Mouse (Mus musculus) right cerebral cortex, postnatal 4 days (tissue): ENCODE data around the gene Glt1d1.

Experiments used
- DNase-seq: peaks from one replicate; pipeline ENCODE4 v3.0.0-alpha.2; 2022

The Glt1d1 gene

DNA sequence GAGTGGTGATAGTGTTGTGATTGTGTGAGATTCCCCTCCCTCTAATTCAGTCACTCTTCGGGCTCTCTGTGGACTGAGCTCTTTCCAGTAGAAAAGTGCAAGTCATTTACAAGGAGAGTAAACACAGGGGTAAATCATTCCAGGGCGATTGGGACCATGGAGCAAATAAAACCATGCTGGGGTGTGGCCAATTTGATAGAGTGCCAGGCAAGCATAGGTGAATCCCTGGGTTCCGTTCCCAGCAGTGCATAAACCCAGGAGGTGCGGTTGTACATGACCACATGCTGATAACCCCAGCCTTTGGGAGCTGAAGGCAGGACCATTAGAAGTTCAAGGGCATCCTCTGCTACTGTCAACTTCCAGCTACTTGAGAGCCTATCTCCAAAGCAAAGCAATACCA is 1.1 kb downstream of the Glt1d1 start:
- DNase-seq: no peak

DNA sequence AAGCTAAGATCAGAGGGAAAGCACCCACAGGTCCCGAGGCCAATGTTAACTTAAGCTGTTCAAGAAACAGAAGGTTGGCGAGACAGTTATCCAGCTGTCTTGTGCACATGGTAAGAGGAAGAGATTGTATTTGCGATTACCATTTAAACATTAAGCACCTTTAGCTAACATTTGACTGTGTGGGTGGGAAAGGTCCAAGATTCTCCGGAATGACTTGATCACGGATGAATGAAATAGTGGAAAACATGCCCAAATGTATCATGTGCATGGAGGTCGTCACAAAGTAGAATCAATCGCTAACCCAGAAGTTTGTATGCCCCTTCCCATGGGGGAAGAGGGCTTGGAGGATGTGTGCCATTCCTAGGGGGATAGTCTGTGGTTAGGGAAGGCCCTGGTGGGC is 1.6 kb downstream of the Glt1d1 start:
- no peak for DNase-seq

DNA sequence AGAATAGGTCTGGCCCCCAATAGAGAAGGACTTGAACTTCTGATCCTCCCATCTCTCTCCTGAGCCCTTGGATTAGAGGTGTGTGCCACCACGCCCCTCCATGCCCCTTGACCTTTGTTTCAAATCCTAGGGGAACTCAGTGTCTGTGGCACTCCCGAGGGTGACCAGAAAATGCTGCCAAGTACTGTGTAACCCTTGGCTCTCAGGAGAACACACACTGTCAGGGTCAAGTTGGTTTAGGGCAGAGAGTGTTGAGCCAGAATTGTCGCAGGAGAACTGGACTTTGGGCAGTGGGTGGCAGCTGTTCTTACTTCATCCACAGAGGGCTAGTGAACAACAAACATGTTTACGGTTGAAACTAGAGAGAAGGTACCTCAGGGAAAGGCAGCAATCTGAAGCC is 5.6 kb downstream of the Glt1d1 start:
- no peak for DNase-seq

DNA sequence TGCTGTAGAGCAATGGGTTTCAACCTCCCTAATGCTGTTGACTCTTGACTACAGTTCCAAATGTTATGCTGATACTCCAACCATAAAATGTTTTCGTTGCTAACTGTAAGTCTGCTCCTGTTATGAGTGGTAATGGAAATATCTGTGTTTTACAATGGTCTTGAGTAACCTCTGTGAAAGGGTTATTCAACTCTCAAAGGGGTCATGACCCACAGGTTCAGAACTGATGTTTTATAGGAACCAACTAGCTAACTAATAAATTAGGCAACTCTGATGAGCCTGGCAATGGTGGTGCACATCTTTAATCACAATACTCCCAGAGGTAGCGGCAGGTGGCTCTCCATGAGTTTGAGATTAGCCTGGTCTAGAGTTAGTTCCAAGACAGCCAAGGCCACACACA is 6.1 kb downstream of the Glt1d1 start:
- no peak for DNase-seq

DNA sequence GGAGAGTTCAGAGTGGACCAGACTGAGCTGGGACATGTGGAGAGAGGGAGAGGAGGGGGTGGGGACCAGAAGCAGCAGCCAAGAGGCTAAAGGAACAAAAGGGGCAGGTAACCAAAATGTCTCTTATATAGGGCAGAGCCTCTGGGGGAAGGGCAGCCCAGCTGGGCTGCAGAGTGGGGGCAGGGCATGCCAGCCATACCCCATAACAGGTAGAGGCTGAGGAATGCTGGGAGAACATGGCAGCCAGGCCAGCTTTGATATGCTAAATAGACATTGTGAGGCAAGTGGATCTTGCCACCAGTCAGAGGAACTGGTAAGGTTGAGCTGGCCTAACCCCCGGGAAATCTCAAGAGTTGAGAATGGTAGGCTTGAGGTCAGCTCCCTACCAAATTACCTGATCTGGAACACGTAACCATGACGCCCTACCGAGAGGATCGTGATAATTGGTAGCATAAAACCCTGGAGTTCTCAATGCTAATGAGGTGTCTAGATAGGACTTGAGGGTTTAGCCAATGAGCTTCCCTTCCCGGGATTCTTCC is 7.1 kb downstream of the Glt1d1 start:
- no peak for DNase-seq

DNA sequence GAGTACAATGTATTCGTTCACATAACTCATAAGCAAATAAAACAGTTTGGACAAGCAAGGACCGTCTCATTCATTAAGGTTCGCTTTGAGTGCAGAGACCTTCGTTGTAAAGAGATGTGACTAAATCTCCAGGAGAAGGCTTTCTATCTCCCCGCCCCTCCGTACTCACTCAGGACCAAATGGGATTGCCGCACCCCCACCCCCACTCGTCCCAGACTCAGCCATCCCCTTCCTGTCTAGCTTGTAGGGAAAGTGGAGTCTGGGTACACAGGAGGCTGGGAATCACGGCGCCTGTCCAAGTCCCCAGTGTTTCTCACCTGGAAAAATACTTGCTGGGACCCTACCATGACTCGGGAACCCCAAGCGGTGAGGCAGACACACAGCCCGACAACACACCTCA is 7.6 kb downstream of the Glt1d1 start:
- no peak for DNase-seq

DNA sequence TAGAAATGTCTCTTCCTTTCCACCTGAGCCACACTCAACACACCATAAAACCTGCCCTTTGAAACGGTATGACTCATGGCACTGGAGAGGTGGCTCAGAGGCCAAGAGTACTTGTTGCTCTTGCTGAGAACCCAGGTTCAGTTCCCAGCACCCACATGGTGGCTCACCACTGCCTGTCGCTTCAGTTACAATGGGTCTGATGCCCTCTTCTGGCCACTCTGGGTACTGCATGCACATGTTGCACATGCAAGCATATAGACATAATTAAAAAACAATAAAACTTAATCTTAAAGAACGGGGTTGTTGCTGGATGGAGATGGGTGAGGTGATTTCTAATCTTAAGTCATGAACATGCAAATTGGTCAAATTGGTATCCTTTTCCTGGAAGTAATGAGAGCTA is 8.3 kb downstream of the Glt1d1 start:
- peak; percentile 19 for DNase-seq

DNA sequence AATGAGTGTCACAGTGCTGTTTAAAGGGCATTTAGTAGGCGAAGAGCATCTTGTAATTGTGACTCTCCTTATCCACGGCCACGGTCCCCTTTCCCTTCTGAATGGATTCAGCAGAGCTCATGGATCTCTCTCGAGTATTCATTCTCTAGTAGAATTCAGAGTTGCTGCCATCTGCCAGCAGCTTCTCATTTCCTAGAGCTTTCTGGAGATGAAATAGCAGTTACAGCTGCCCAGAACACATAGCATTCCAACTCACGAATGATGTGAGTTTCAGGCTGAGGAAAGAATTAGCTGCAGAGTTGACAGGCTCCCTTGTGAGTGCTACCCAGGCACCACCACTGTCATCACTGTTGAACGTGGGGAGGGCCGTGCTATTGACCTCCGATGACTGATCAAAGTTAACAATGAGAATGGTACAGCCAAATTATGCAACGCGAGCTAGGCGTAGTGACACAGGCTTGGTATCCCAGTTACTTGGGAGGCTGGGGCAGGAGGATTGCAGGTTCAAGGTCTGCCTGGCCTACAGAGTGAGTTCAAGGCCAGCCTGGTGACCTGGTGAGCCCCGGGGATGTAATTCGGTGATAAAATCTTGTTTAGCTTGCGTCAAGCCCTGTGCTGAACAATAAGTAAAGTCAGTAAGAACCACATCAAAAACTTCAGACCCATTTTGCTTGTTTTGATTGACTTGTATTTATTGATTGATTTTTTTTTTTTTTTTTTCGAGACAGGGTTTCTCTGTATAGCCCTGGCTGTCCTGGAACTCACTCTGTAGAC is 9.3 kb downstream of the Glt1d1 start:
- DNase-seq: peak; percentile 3

DNA sequence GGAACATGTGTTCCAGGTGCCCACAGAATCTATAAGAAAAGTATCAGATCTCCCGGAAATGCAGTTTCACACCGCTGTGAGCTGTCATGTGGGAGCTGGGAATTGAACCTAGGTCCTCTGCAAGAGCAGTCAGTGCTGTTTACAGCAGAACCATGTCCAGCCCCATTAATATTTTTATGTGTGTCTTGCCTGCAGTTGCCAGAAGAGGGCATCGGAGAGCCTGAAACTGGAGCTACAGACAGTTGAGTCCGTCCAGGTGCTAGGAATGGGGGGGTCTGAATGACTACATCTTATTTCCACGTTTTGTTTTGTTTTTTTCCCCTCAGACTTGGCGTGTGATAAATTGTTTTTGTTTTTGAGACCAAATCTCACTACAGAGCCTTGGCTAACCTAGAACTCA is 16.0 kb downstream of the Glt1d1 start:
- peak; percentile 19 for DNase-seq

DNA sequence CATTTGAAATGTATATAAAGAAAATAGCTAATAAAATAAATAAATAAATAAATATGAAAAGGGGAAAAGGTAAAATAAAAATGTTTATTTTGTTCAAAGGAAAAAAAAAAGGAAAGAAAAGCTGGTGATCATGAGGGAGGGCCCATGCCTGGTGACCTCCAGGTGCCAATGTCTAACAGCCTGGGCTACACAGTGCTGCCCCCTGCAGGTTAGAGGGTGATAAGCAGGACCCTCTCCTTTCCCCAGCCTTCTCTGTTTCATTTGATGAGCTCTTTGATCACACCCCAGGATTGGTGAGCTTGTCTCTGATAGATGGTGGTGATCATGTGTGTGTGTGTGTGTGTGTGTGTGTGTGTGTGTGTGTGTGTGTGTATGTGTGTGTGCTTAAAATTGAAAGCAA is 17.0 kb downstream of the Glt1d1 start:
- DNase-seq: peak; percentile 10

DNA sequence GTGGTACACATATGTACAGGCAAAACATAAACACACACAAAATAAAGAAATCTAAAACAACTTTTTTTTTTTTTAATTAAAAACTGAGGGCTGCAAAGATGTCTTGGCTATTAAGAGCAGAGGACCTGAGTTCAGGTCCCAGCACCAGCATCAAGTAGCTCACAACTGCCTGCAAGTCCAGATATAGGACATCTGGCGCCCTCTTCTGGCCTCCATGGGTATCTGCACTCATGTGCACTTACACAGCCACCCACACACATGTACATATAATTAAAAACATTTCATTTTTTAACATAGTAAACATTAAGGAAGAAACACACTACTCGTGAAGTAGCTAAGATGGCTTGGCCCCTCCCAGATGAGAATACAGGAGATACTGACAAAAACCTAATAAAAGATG is 26.2 kb downstream of the Glt1d1 start:
- DNase-seq: no peak

DNA sequence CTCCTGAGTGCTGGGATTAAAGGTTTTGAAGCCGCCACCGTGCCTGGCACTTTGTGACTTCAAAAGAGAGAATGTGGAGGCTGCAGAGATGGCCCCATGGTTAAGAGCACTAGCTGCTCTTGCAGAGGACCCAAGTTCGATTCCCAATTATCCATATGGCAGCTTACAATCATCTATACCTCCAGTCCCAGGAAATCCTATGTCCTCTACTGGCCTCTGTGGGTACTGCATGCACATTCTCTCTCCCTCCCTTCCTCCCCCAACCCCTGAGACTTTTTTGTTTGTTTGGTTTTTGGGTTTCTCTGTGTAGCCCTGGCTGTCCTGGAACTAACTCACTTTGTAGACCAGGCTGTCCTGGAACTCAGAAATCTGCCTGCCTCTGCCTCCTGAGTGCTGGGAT is 27.2 kb downstream of the Glt1d1 start:
- no peak for DNase-seq

DNA sequence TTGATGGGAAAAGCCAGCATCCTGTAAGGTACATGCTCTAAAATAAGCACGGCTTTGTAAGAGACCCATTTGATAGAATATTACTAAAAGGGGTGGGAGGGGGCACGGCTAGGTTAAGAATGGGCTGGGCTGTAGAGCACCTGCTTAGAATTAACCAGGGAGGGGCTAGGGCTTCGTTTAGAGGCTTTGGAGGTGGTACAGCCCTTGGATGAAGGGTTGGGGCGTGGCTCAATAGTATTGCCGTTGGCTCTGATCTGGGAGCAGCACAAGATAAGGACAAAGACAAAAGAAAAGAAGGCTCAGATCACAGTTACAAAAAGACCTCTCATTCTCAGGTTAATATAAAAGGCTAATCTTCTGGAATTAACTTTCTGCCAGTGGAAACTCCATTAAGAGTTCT is 28.2 kb downstream of the Glt1d1 start:
- no peak for DNase-seq

DNA sequence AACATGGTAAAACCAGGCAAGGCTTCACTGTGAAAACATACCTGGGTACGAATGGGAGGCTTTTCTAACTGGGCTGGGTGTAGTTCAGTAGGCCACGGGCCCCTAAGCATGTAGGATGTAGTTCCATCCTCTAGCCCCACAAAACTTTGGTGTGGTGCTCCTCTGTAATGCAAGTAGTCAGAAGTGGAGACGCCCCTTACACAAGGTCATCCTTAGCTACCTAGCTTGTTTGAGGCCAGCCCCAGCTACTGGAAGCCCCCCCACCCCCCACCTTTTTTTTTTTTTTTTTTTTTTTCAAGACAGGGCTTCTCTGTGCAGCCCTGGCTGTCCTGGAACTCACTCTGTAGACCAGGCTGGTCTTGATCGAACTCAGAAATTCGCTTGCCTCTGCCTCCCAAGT is 28.9 kb downstream of the Glt1d1 start:
- no peak for DNase-seq

DNA sequence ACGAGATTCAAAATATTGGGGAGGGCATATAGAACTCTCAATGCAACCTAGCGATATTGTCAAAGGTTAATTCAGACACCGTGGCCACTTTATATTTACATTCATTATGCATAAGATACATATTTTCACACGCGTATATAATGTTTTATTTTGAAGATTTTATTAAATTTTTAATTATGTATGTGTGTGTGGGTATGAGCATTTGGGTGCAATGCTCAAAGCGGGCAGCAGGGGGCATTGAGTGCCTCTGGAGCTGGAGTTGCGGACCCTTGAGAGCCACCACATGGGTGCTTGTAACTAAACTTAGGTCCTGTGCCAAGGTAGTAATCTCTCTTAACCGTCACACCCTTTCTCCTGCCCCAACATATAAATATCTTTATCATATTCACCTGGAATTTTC is 41.9 kb downstream of the Glt1d1 start:
- no peak for DNase-seq

DNA sequence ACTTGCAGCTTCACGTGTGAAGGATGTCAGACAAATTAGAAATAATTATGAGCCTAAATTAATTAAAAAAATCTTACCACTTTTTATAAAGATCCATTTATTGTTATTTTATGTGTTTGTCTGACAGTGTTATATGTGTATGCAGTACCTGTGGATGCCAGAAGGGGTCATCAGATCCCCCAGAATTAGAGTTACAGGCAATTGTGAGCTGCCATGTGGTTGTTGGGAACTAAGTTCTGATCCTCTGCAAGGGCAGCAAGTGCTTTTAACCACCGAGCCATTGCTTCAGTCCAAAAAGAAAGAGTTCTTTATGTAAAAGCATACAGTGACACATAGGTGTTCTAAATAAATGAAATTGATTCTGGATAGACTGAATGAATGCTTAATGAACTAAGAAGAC is 45.5 kb downstream of the Glt1d1 start:
- no peak for DNase-seq

DNA sequence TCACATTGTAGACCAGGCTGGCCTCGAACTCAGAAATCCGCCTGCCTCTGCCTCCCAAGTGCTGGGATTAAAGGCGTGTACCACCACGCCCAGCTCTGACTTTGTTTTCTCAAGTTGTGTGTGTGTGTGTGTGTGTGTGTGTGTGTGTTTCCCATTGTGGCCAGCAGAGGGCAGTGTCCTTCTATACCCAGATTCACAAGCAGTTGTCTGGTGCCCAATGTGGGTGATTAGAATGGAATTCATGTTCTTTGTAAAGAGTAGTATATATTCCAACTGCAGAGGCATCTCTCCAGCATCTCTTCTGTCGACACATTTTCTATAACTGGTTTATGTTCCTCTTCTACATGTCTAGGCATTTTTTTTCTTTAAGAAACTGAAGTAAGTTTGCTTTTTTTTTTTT is 46.4 kb downstream of the Glt1d1 start:
- DNase-seq: no peak

DNA sequence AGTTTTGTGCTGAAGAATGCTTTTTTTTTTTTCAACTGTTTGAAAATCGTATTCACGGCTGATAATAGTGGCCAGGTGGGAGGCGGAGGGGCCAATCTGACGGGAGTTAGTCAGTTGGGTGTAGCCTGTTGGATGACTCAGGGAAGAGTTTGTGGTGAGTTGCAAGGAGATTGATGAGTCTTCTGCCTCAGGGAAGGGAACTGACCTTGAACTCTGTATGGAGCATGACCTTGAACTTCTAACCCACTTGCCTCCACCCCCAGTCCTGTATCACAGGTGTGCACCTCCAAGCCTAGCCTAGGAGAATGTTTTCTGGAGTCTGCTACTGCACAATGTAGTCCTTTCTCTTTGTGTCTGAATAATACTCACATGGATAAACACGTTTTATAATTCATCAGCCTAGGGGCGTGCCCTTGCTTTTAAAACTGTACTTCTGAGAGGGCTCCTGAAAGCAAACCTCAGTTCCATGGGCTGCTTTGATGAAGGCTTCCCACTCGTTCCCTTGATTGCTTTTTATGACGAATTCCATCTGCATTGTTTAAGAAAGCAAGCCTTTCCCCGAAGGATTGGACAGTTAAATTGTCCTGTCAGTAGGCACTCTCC is 56.6 kb downstream of the Glt1d1 start:
- no peak for DNase-seq

DNA sequence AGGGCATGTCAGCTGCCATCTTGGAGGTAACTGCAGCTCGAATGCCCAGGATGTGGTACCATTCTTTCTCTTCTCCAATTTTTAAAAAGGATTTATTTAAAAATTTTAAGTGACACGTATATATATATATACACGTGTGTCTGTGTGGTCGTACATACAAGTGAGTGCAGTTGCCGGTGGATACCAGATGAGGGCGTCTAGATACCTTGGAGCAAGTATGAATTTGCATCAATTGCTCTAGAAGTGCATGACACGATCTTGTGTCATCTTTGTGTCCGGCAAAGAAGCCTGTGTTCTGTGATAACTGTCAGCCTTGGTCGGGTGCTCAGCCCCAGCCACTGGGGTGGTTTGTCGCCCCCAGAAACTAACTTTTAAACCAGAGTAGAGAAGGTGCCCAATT is 59.0 kb downstream of the Glt1d1 start:
- DNase-seq: no peak

DNA sequence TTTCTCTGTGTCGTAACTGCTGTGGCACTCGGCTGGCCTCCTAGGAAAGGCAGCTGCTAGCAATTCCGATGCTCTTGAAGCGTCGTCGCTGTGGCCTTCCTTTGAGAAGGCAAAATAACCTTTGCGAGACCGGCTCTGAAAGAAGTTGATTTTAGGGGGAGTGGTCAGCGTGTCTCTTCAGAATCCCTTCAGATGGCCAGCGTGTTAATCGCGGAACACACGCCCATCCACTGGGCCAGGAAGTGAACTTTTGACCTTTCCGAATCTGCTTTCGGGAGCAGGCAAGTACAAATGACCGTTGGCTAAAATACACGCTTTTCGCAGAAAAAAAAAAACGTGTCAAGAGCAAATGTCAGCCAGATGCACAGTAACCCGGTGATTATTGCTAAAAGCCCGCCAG is 59.5 kb downstream of the Glt1d1 start:
- no peak for DNase-seq

DNA sequence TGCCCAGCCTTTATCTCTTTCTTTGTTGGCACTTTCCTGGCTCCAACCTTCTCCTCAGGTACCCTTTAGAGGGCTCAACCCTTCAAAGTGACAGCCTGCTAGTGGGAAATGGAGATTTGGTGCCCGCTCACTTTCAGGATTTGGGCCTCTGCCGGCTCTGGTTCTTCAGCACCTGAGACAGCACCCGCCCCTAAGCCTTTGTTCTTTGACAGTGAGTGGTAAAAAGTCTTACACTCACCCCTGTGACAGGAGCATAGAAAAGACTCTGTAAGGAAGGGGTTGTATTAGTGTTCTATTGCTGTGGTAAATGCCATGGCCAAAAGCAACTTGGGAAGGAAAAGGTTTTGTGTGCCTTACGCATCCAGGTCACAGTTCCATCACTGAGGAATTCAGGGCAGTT is 63.8 kb downstream of the Glt1d1 start:
- DNase-seq: no peak

DNA sequence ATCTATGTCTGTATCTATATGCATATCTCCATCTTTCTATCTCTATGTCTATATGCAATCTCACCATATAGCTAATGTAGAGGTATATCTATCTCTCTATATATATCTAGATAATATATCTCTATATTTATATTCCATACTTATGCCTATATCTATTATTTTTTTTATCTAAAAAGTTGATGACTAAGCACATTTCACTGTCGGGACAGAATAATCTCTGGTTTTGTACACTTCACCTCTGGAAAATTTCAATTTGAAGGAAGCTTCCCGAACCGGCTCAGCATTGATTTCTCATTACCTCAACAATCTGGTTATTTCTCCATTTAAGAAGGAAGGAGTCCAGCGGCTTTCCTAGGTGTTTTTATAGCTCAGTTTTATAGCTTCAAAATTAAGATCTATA is 64.5 kb downstream of the Glt1d1 start:
- DNase-seq: no peak

DNA sequence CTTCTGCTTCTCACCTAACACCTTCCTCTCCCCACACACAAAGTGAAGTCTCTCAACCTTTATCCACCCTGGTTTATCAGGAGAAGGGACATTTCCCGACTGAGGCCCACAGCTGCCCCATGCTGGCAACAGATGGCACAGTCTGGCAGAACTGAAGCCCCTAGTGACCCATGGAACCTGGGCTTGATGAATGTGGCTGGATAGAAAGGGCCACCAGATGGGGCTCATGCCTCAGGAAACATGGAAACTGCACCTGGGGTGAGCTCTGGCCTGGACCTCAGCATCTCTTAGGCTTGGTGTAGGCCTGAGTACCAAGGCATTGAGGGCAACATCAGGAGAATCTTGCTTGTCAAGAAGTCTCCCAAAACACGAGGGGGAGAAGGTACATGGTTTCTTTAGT is 66.5 kb downstream of the Glt1d1 start:
- no peak for DNase-seq

DNA sequence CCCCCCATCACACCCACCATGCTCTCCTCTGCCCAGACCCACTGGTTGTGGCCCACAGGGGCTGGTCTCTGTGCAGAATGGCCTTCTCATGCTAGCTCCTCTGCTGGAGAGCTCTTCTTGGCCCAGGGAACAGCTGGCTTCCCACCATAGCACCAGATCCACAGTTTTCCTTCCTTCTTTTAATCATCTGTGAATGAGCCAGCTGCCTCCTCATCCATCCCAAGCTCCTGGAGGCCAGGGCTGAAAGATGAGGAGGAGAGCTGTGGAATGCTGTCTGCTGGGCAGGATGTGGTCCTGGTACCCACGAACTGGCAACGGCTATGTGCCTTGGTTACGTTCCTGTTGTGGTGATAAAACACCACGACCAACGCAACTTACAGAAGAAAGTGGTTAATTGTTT is 67.6 kb downstream of the Glt1d1 start:
- DNase-seq: no peak

DNA sequence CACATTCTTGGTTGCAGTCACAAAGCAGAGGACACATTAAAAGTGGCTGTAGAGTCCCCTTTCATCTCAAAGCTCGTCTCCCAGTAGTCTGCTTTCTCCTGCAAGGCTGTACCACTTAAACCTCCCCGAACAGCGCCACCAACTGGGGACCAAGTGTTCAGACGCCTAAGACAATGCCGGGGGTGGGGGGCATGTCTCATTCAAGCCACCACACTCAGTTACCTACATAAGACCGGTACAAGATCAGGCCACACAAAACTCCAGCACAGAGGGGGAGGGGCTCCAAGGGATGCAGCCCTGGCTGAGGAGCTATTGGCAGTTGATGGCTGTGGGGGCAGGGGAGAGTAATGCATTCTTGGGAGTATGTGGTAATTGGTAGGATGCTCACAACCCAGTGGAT is 68.1 kb downstream of the Glt1d1 start:
- no peak for DNase-seq
